In genomic region chr3:105211726-105212125, GRCm38 (mm10) we compare ENCODE assay signal across 18 mouse cellular contexts.
"Had no signal": no experiment of that assay in that cellular context is flagged by ENCODE, and none has a peak within 500 bp of the region (broad histone marks: within the 10 kb centered on the region; RNA-seq: fewer than 3 reads in every experiment).

No protein-coding gene starts in this region.

- H3K4me2 ChIP-seq: lung, embryonic 14.5 days; midbrain, embryonic 12.5 days; neural tube, embryonic 13.5 days; neural tube, embryonic 15.5 days had no signal

- H3K27me3 ChIP-seq: midbrain, embryonic 12.5 days; neural tube, embryonic 13.5 days; neural tube, embryonic 15.5 days had no signal

- H3K27ac ChIP-seq: midbrain, embryonic 10.5 days; midbrain, embryonic 12.5 days; neural tube, embryonic 13.5 days; neural tube, embryonic 15.5 days had no signal

- H3K4me3 ChIP-seq: midbrain, embryonic 10.5 days; midbrain, embryonic 12.5 days; myocyte; neural tube, embryonic 13.5 days; neural tube, embryonic 15.5 days had no signal

- ATAC-seq: midbrain, embryonic 16.5 days had no signal

- H3K4me1 ChIP-seq: midbrain, embryonic 12.5 days; neural tube, embryonic 13.5 days; neural tube, embryonic 15.5 days had no signal

- H3K9me3 ChIP-seq: midbrain, embryonic 10.5 days; midbrain, embryonic 12.5 days; neural tube, embryonic 13.5 days; neural tube, embryonic 15.5 days had no signal

- DNase-seq: lung, adult 18-20 months; lung, embryonic 14.5 days; lung, postnatal 10 days; lung, postnatal 4 days; midbrain, embryonic 14.5 days; retina, postnatal 1 day; right cerebral cortex, postnatal 25 days; right cerebral cortex, postnatal 4 days; spleen, adult 18-20 months; thymus, adult 18-20 months; thymus, postnatal 14 days; thymus, postnatal 36 days had no signal

- H3K9ac ChIP-seq: lung, embryonic 14.5 days; midbrain, embryonic 12.5 days; neural tube, embryonic 13.5 days; neural tube, embryonic 15.5 days had no signal

- H3K36me3 ChIP-seq: midbrain, embryonic 10.5 days; midbrain, embryonic 12.5 days; neural tube, embryonic 13.5 days; neural tube, embryonic 15.5 days had no signal
